Mouse (Mus musculus) layer of hippocampus, adult 9-10 months (tissue): Measurements from ENCODE around the gene Ifi27l2a.
"Not testable (repeated sequence)": the region's sequence is repeated elsewhere in the genome, so short reads cannot be mapped to it uniquely, and the experiment has no call there.

Experiments used
- DNase-seq: peaks from one replicate; pipeline ENCODE4 v3.0.0; 2022; ENCODE audit warnings: low spot score

The Ifi27l2a gene

GRCm38 (mm10) chr12:103443524-103443923 is at the start of gene Ifi27l2a:
Ifi27l2a (minus strand) TSS chr12:103443680.
- no peak for DNase-seq

- peak; percentile 83 for DNase-seq
Observed at GRCm38 (mm10) chr12:103492767-103493166, 49.3 kb upstream of the Ifi27l2a start.

GRCm38 (mm10) chr12:103491091-103491730 is 47.7 kb upstream of the Ifi27l2a start:
- DNase-seq = no peak

- DNase-seq = no peak
Observed at GRCm38 (mm10) chr12:103487750-103488149, 44.3 kb upstream of the Ifi27l2a start.

- DNase-seq = no peak
Observed at GRCm38 (mm10) chr12:103487276-103487675, 43.8 kb upstream of the Ifi27l2a start.

GRCm38 (mm10) chr12:103486726-103487125 is 43.2 kb upstream of the Ifi27l2a start:
- DNase-seq = no peak

- DNase-seq = not testable (repeated sequence)
Observed at GRCm38 (mm10) chr12:103484200-103484972, 40.9 kb upstream of the Ifi27l2a start.

GRCm38 (mm10) chr12:103482781-103483180 is 39.3 kb upstream of the Ifi27l2a start:
- no peak for DNase-seq

- no peak for DNase-seq
Observed at GRCm38 (mm10) chr12:103481671-103482070, 38.2 kb upstream of the Ifi27l2a start.

GRCm38 (mm10) chr12:103477461-103478015 is 34.1 kb upstream of the Ifi27l2a start:
- no peak for DNase-seq

GRCm38 (mm10) chr12:103476779-103477389 is 33.4 kb upstream of the Ifi27l2a start:
- DNase-seq = no peak

- no peak for DNase-seq
Observed at GRCm38 (mm10) chr12:103474481-103474880, 31.0 kb upstream of the Ifi27l2a start.

GRCm38 (mm10) chr12:103457140-103457539 is 13.7 kb upstream of the Ifi27l2a start, which contains the start of gene Ifi27l2b:
Ifi27l2b (minus strand) TSS chr12:103457223.
- no peak for DNase-seq

GRCm38 (mm10) chr12:103456727-103457126 is 13.2 kb upstream of the Ifi27l2a start:
- DNase-seq = not testable (repeated sequence)

GRCm38 (mm10) chr12:103453361-103453760 is 9.9 kb upstream of the Ifi27l2a start:
- DNase-seq = no peak

GRCm38 (mm10) chr12:103445060-103445459 is 1.6 kb upstream of the Ifi27l2a start:
- DNase-seq = no peak

- not testable (repeated sequence) for DNase-seq
Observed at GRCm38 (mm10) chr12:103444261-103444660, 781 bp upstream of the Ifi27l2a start.

GRCm38 (mm10) chr12:103437601-103438000 is 5.9 kb downstream of the Ifi27l2a start:
- no peak for DNase-seq

GRCm38 (mm10) chr12:103434861-103435260 is 8.6 kb downstream of the Ifi27l2a start:
- DNase-seq = no peak

- peak; percentile 78 for DNase-seq
Observed at GRCm38 (mm10) chr12:103433986-103434731, 9.3 kb downstream of the Ifi27l2a start, which contains the start of gene Ifi27. Ifi27 (plus strand) TSS chr12:103434211.

GRCm38 (mm10) chr12:103433430-103433829 is 10.1 kb downstream of the Ifi27l2a start:
- DNase-seq = no peak

GRCm38 (mm10) chr12:103426710-103427109 is 16.8 kb downstream of the Ifi27l2a start:
- no peak for DNase-seq
